Mouse (Mus musculus): Measurements from ENCODE around the gene Vmn1r239-ps. TPM values are rescaled to one million over a fixed set of nuclear protein-coding genes. Genes with fewer than 3 reads are reported as not detected.
A peak's percentile ranks its signal among the peaks of the same experiment; 100 is the strongest.
"Not testable (repeated sequence)": the region's sequence is repeated elsewhere in the genome, so short reads cannot be mapped to it uniquely, and the experiment has no call there.

Gene Vmn1r239-ps
- not detected in 2 replicates for polyA plus RNA-seq (2015; fragmentation: Nextera tagmentation; extraction: Ambion mirVana)

DNA sequence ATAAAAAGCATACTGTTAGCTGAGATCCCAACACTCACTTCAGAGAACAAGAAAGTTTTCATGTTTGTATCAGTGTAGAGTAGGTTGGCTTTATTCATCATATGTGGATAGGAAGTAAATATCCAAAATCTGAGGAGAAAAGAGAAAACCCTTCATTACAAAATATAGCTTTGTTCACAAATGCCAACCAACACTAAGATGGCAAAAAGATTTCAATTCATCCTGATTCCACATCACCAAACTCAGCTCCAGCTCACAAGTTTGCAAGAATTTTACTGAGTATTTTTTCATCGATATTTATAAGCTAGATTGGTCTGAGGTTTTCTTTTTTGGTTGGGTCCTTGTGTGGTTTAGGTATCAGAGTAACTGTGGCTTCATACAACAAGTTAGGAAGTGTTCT, at the start of gene Vmn1r239-ps:
Gene Vmn1r239-ps (minus strand): TSS at position 101 of the 400 bp plus-strand sequence.
- not testable (repeated sequence) for H3K27me3 ChIP-seq (ENCODE audit: control insufficient read depth, insufficient read depth, low read depth, low read length); H3K36me3 ChIP-seq (ENCODE audit: control insufficient read depth, insufficient read depth, low read length); H3K9me3 ChIP-seq (ENCODE audit: control insufficient read depth, low read length); H3K27ac ChIP-seq (ENCODE audit: low read length); H3K4me2 ChIP-seq (ENCODE audit: low read depth, low read length); H3K4me3 ChIP-seq (ENCODE audit: low read length); H3K4me1 ChIP-seq (replicated peaks; ENCODE audit: control insufficient read depth, insufficient read depth, low read length); ATAC-seq (ENCODE audit: low read depth); H3K9ac ChIP-seq (ENCODE audit: low read length)
- 79% methylated on average over 1 of the region's 1 CpGs for WGBS

GRCm38 (mm10) chrX:147489551-147489950, 36.0 kb upstream of the Vmn1r239-ps start:
- Histone ChIP-seq H3K9ac (ENCODE audit: low read length) (no peak overlapping the region), H3K36me3 (ENCODE audit: control insufficient read depth, insufficient read depth, low read length) (no peaks in the 10 kb centered on the region), H3K27me3 (ENCODE audit: control insufficient read depth, insufficient read depth, low read depth, low read length) (no peaks in the 10 kb centered on the region), H3K27ac (ENCODE audit: low read length) (no peak overlapping the region), H3K4me3 (ENCODE audit: low read length) (no peak overlapping the region), H3K4me2 (ENCODE audit: low read depth, low read length) (no peak overlapping the region), H3K4me1 (replicated peaks; ENCODE audit: control insufficient read depth, insufficient read depth, low read length) (no peaks in the 10 kb centered on the region), H3K9me3 (ENCODE audit: control insufficient read depth, low read length) (no peaks in the 10 kb centered on the region)
- no peak for ATAC-seq (ENCODE audit: low read depth)
- 57% methylated on average over 2 of the region's 2 CpGs for WGBS

- ATAC-seq (ENCODE audit: low read depth), result no peak
- H3K36me3 ChIP-seq (ENCODE audit: control insufficient read depth, insufficient read depth, low read length), result no peaks in the 10 kb centered on the region
These were observed 10.1 kb downstream of the Vmn1r239-ps start for GRCm38 (mm10) chrX:147443386-147443785.

DNA sequence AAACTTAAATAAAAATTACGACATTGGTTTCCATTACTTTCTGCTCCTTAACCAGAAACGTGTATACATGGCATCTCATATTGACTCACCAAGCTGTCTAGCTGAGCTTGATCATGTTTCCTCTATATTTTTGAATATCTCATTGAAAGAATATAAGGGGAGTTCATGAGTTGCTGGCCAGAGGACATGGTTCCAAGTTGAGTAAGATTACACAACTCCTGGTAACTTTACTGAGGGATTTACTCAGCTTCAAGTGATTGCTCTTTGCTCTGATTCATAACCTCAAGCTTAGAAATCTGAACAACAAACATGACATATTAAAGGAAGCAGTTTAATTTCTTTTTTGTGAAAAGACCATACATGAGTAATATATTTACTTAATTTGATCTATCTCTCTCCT, 18.1 kb downstream of the Vmn1r239-ps start:
- no peaks in the 10 kb centered on the region for H3K27me3 ChIP-seq (ENCODE audit: control insufficient read depth, insufficient read depth, low read depth, low read length)
- no peaks in the 10 kb centered on the region for H3K4me1 ChIP-seq (replicated peaks; ENCODE audit: control insufficient read depth, insufficient read depth, low read length)
- H3K27ac ChIP-seq (ENCODE audit: low read length), result no peak overlapping the region
- no peaks in the 10 kb centered on the region for H3K36me3 ChIP-seq (ENCODE audit: control insufficient read depth, insufficient read depth, low read length)
- H3K9ac ChIP-seq (ENCODE audit: low read length), result no peak overlapping the region
- no peak for ATAC-seq (ENCODE audit: low read depth)
- WGBS, result 72% methylated on average over 2 of the region's 2 CpGs
- no peak overlapping the region for H3K4me3 ChIP-seq (ENCODE audit: low read length)
- no peaks in the 10 kb centered on the region for H3K9me3 ChIP-seq (ENCODE audit: control insufficient read depth, low read length)
- no peak overlapping the region for H3K4me2 ChIP-seq (ENCODE audit: low read depth, low read length)

More at GRCm38 (mm10) chrX:147443386-147443785, 10.1 kb downstream of the Vmn1r239-ps start:
- H3K4me1 ChIP-seq (replicated peaks; ENCODE audit: control insufficient read depth, insufficient read depth, low read length), result no peaks in the 10 kb centered on the region
- H3K4me3 ChIP-seq (ENCODE audit: low read length), result no peak overlapping the region
- 76% methylated on average over 4 of the region's 4 CpGs for WGBS
- H3K9me3 ChIP-seq (ENCODE audit: control insufficient read depth, low read length), result no peaks in the 10 kb centered on the region
- H3K9ac ChIP-seq (ENCODE audit: low read length), result no peak overlapping the region
- no peak overlapping the region for H3K4me2 ChIP-seq (ENCODE audit: low read depth, low read length)
- no peak overlapping the region for H3K27ac ChIP-seq (ENCODE audit: low read length)
- H3K27me3 ChIP-seq (ENCODE audit: control insufficient read depth, insufficient read depth, low read depth, low read length), result no peaks in the 10 kb centered on the region

DNA sequence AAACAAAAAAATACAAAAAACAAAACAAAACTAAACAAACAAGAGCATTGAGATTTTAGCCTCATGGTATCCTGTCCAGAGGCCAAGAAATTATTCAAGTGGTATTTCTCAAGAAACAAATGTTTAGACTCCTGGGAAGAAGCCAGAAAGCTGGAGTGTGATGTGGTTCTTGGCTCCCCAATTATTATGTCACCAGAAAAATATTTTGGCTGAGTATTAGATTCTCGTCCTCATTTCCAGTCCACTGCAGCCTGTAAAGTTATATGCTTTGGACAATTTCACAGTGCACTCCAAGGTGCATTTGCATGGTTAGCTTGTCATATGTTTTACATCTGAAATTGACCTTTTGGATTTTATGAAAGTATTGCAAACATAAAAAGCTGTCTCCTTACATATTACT, 23.8 kb downstream of the Vmn1r239-ps start:
- Histone ChIP-seq H3K4me2 (ENCODE audit: low read depth, low read length) (no peak overlapping the region), H3K36me3 (ENCODE audit: control insufficient read depth, insufficient read depth, low read length) (no peaks in the 10 kb centered on the region), H3K4me3 (ENCODE audit: low read length) (no peak overlapping the region), H3K27me3 (ENCODE audit: control insufficient read depth, insufficient read depth, low read depth, low read length) (no peaks in the 10 kb centered on the region), H3K27ac (ENCODE audit: low read length) (no peak overlapping the region), H3K9me3 (ENCODE audit: control insufficient read depth, low read length) (no peaks in the 10 kb centered on the region), H3K4me1 (replicated peaks; ENCODE audit: control insufficient read depth, insufficient read depth, low read length) (no peaks in the 10 kb centered on the region), H3K9ac (ENCODE audit: low read length) (no peak overlapping the region)
- ATAC-seq (ENCODE audit: low read depth), result peak; percentile 88
- 20% methylated on average over 1 of the region's 1 CpGs for WGBS

DNA sequence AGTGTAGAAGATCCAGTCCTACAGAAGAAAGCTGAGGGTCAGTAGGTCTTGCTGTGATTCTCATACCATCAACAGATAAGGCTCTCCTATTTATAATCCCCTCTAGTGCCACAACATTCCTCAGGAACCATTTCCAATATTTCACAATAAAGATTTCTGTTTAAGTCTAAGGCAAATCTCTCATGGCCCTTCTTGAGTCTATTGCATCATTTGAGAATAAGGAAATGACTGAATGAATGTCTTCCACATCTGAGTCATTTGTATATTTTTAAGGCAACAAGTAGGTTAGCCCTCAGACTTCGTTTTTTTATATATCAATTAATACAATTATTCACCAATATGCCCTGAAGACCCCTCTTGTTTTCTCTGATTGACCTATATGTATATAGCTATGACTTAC, 24.4 kb downstream of the Vmn1r239-ps start, which contains the start of gene Il13ra2:
Gene Il13ra2 (minus strand): TSS at position 64 of the 400 bp plus-strand sequence.
- Histone ChIP-seq H3K36me3 (ENCODE audit: control insufficient read depth, insufficient read depth, low read length) (no peaks in the 10 kb centered on the region), H3K9ac (ENCODE audit: low read length) (no peak within 1 kb of the TSS), H3K27me3 (ENCODE audit: control insufficient read depth, insufficient read depth, low read depth, low read length) (no peaks in the 10 kb centered on the region), H3K4me2 (ENCODE audit: low read depth, low read length) (no peak within 1 kb of the TSS), H3K4me3 (ENCODE audit: low read length) (no peak within 1 kb of the TSS), H3K27ac (ENCODE audit: low read length) (no peak within 1 kb of the TSS), H3K4me1 (replicated peaks; ENCODE audit: control insufficient read depth, insufficient read depth, low read length) (no peaks in the 10 kb centered on the region), H3K9me3 (ENCODE audit: control insufficient read depth, low read length) (no peaks in the 10 kb centered on the region)
- no peak for ATAC-seq (ENCODE audit: low read depth)
- WGBS, result 30% methylated on average over 1 of the region's 1 CpGs

Other genes with a start within 250 kb of the Vmn1r239-ps start
- not detected in 2 replicates for gene Il13ra2, start 24.5 kb downstream of the Vmn1r239-ps start, polyA plus RNA-seq (2015; fragmentation: Nextera tagmentation; extraction: Ambion mirVana)
- gene Lrch2, start 100.4 kb upstream of the Vmn1r239-ps start, polyA plus RNA-seq (2015; fragmentation: Nextera tagmentation; extraction: Ambion mirVana), result 2.6 and 3.2 TPM in 2 replicates

Data from lung, embryonic 16.5 days (tissue).